Mouse (Mus musculus): ENCODE measurements at regions not wholly inside any gene's neighbourhood (a gene's known extent, or its start where the extent isn't known, plus 50 kb on each side); places are given as distances from the start of the nearest gene placed in this dataset.

DNA sequence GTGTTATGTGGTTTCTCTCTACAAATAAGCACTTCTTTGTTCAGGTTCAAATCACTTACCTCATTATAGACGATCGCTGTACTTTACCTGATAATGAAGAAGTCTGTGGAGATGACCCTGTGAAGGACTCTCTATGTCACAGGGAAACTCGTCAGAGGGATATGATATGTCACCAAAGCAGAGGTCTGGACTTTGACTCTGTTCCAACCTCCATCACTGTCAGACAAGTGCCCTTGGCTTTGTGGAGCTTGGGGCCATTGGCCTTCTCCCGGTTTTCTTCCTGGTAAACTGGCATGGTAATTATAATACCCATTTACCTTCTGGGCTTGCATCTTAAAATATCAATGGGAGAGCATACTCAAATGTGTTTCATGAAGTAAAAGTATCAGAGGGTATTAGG lies 98.1 kb upstream of the Rxfp2 start:
- TF ChIP-seq CTCF (IDR thresholded peaks at IDR 0.05; ENCODE audit: low read depth) (no peak), EP300 (IDR thresholded peaks at IDR 0.05; ENCODE audit: low read depth) (no peak)
- Histone ChIP-seq H3K27me3 (ENCODE audit: control insufficient read depth, insufficient read depth, low read length) (no peaks in the 10 kb centered on the region), H3K9me3 (ENCODE audit: control insufficient read depth, low read length) (no peaks in the 10 kb centered on the region), H3K9ac (replicated peaks) (no peak overlapping the region), H3K36me3 (replicated peaks; ENCODE audit: control insufficient read depth, insufficient read depth, low read depth) (no peaks in the 10 kb centered on the region), H3K4me1 (replicated peaks; ENCODE audit: control insufficient read depth in 2 of 2, insufficient read depth in 2 of 2, low read length in 1 of 2) (0 out of 4 replicates have a peak, but pooled peaks cover 0 to 2% of the 10 kb centered on the region in 2 experiments), H3K27ac (no peak overlapping the region), H3K4me2 (ENCODE audit: low read depth) (no peak overlapping the region), H3K4me3 (ENCODE audit: insufficient read depth in 1 of 2, low read depth in 2 of 2, low read length in 2 of 2) (no peak overlapping the region)
- 65% methylated on average over 4 of the region's 4 CpGs for WGBS (ENCODE audit: insufficient replicate concordance)
- DNase-seq (ENCODE audit: low read depth in 3 of 3, low spot score in 3 of 3) (no peak), ATAC-seq (ENCODE audit: insufficient read depth) (no peak)

- no peaks in the 10 kb centered on the region for H3K27me3 ChIP-seq (ENCODE audit: control insufficient read depth, insufficient read depth, low read length)
- H3K9me3 ChIP-seq (ENCODE audit: control insufficient read depth, low read length): no peaks in the 10 kb centered on the region
- TF ChIP-seq EP300 (IDR thresholded peaks at IDR 0.05; ENCODE audit: low read depth) (no peak), CTCF (IDR thresholded peaks at IDR 0.05; ENCODE audit: low read depth) (no peak)
- no peaks in the 10 kb centered on the region for H3K4me1 ChIP-seq (replicated peaks; ENCODE audit: control insufficient read depth in 2 of 2, insufficient read depth in 2 of 2, low read length in 1 of 2)
- no peak overlapping the region for H3K9ac ChIP-seq (replicated peaks)
- WGBS (ENCODE audit: insufficient replicate concordance): 70% methylated on average over 10 of the region's 10 CpGs
- ATAC-seq (ENCODE audit: insufficient read depth): no peak
- H3K4me3 ChIP-seq (ENCODE audit: insufficient read depth in 1 of 2, low read depth in 2 of 2, low read length in 2 of 2): no peak overlapping the region
- DNase-seq (ENCODE audit: low read depth in 3 of 3, low spot score in 3 of 3): no peak
- H3K27ac ChIP-seq: no peak overlapping the region
- no peak overlapping the region for H3K4me2 ChIP-seq (ENCODE audit: low read depth)
- no peaks in the 10 kb centered on the region for H3K36me3 ChIP-seq (replicated peaks; ENCODE audit: control insufficient read depth, insufficient read depth, low read depth)
These were observed 94.0 kb upstream of the Rxfp2 start for GRCm38 (mm10) chr5:149924501-149924900.

DNA sequence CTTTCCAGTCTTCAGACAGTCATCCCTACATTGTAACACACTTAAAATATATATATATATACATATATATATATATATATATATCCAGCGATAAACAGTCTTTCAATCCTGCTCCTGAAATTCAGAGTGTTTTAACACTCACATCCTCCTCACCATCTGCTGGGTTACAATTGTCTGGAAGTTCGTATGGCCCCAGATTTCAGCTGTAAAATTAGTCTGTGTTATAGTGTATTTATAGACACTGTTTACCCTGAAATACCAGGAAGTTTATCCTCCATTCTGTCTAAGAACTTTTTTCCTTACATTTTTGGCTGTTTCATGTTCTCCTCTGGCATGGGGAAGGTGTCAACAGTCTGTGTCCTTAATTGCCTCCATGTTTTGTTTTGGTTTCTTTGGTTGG lies 91.7 kb upstream of the Rxfp2 start:
- H3K9me3 ChIP-seq (ENCODE audit: control insufficient read depth, low read length): no peaks in the 10 kb centered on the region
- H3K36me3 ChIP-seq (replicated peaks; ENCODE audit: control insufficient read depth, insufficient read depth, low read depth): no peaks in the 10 kb centered on the region
- DNase-seq (ENCODE audit: low read depth in 3 of 3, low spot score in 3 of 3) (no peak), ATAC-seq (ENCODE audit: insufficient read depth) (no peak)
- no peaks in the 10 kb centered on the region for H3K27me3 ChIP-seq (ENCODE audit: control insufficient read depth, insufficient read depth, low read length)
- no peak overlapping the region for H3K9ac ChIP-seq (replicated peaks)
- no peak overlapping the region for H3K4me3 ChIP-seq (ENCODE audit: insufficient read depth in 1 of 2, low read depth in 2 of 2, low read length in 2 of 2)
- no peaks in the 10 kb centered on the region for H3K4me1 ChIP-seq (replicated peaks; ENCODE audit: control insufficient read depth in 2 of 2, insufficient read depth in 2 of 2, low read length in 1 of 2)
- TF ChIP-seq EP300 (IDR thresholded peaks at IDR 0.05; ENCODE audit: low read depth) (no peak), CTCF (IDR thresholded peaks at IDR 0.05; ENCODE audit: low read depth) (no peak)
- no peak overlapping the region for H3K4me2 ChIP-seq (ENCODE audit: low read depth)
- WGBS (ENCODE audit: insufficient replicate concordance): 67% methylated on average over 2 of the region's 2 CpGs
- H3K27ac ChIP-seq: no peak overlapping the region

- Histone ChIP-seq H3K36me3 (replicated peaks; ENCODE audit: control insufficient read depth, insufficient read depth, low read depth) (no peaks in the 10 kb centered on the region), H3K4me2 (ENCODE audit: low read depth) (no peak overlapping the region), H3K9me3 (ENCODE audit: control insufficient read depth, low read length) (no peaks in the 10 kb centered on the region), H3K27me3 (ENCODE audit: control insufficient read depth, insufficient read depth, low read length) (no peaks in the 10 kb centered on the region), H3K4me3 (ENCODE audit: insufficient read depth in 1 of 2, low read depth in 2 of 2, low read length in 2 of 2) (no peak overlapping the region), H3K4me1 (replicated peaks; ENCODE audit: control insufficient read depth in 2 of 2, insufficient read depth in 2 of 2, low read length in 1 of 2) (no peaks in the 10 kb centered on the region), H3K27ac (no peak overlapping the region), H3K9ac (replicated peaks) (no peak overlapping the region)
- WGBS (ENCODE audit: insufficient replicate concordance): 66% methylated on average over 9 of the region's 9 CpGs
- TF ChIP-seq EP300 (IDR thresholded peaks at IDR 0.05; ENCODE audit: low read depth) (no peak), CTCF (IDR thresholded peaks at IDR 0.05; ENCODE audit: low read depth) (no peak)
- DNase-seq (ENCODE audit: low read depth in 3 of 3, low spot score in 3 of 3): no peak
- no peak for ATAC-seq (ENCODE audit: insufficient read depth)
These were observed 86.8 kb upstream of the Rxfp2 start for GRCm38 (mm10) chr5:149931574-149932161.

DNA sequence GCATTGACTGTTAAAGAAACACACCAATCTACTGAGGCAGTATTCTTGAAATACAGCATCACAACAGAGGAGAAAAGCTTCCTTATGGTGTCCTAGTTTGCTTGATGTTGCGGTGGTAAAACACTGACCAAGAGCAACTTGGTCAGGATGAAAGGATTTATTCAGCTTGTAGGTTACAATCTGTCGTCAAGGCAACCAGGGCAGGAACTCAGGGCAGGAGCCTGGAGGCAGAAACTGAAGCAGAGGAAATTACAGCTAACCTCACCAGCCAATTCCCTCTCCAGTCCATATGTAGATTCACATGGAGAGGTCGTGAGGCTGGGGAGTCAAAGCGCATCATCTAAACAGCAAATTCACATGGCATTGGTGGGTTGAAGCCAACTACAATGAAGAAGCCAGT lies 86.3 kb upstream of the Rxfp2 start:
- H3K27me3 ChIP-seq (ENCODE audit: control insufficient read depth, insufficient read depth, low read length): no peaks in the 10 kb centered on the region
- no peak overlapping the region for H3K27ac ChIP-seq
- H3K9ac ChIP-seq (replicated peaks): no peak overlapping the region
- no peaks in the 10 kb centered on the region for H3K4me1 ChIP-seq (replicated peaks; ENCODE audit: control insufficient read depth in 2 of 2, insufficient read depth in 2 of 2, low read length in 1 of 2)
- TF ChIP-seq CTCF (IDR thresholded peaks at IDR 0.05; ENCODE audit: low read depth): no peak
- H3K9me3 ChIP-seq (ENCODE audit: control insufficient read depth, low read length): no peaks in the 10 kb centered on the region
- no peaks in the 10 kb centered on the region for H3K36me3 ChIP-seq (replicated peaks; ENCODE audit: control insufficient read depth, insufficient read depth, low read depth)
- ATAC-seq (ENCODE audit: insufficient read depth) (no peak), DNase-seq (ENCODE audit: low read depth in 3 of 3, low spot score in 3 of 3) (no peak)
- 39% methylated on average over 4 of the region's 4 CpGs for WGBS (ENCODE audit: insufficient replicate concordance)
- no peak overlapping the region for H3K4me2 ChIP-seq (ENCODE audit: low read depth)
- H3K4me3 ChIP-seq (ENCODE audit: insufficient read depth in 1 of 2, low read depth in 2 of 2, low read length in 2 of 2): no peak overlapping the region

Data from liver, embryonic 14.5 days (tissue).